Mouse (Mus musculus) neural tube, embryonic 13.5 days (tissue): Measurements from ENCODE around the gene Mtmr1. TPM values are rescaled to one million over a fixed set of nuclear protein-coding genes. Genes with fewer than 3 reads are reported as not detected.

Source experiments
- ATAC-seq: fragments of 200-750 bp; cut with Nextera tagmentation; 2 replicates; pipeline ENCODE4 v1.8.0; 2017; ENCODE audit warnings: low read depth, mild to moderate bottlenecking, moderate TSS enrichment, moderate library complexity
- H3K27ac ChIP-seq: fragments of 300-500 bp; sonication (generic); replicated peaks from 2 replicates; pipeline ENCODE4 v1.5.1; 2015; ENCODE audit warnings: moderate library complexity, mild to moderate bottlenecking, inconsistent platforms
- H3K27me3 ChIP-seq: fragments of 300-500 bp; sonication (generic); 2 replicates; pipeline ENCODE4 v1.6.1; 2015; ENCODE audit warnings: mild to moderate bottlenecking, inconsistent platforms
- H3K36me3 ChIP-seq: fragments of 300-500 bp; sonication (generic); 2 replicates; pipeline ENCODE4 v1.6.1; 2015; ENCODE audit warnings: mild to moderate bottlenecking, inconsistent platforms
- H3K4me1 ChIP-seq: fragments of 300-500 bp; sonication (generic); replicated peaks from 2 replicates; pipeline ENCODE4 v1.6.1; 2015; ENCODE audit warnings: inconsistent platforms
- H3K4me2 ChIP-seq: fragments of 300-500 bp; sonication (generic); 2 replicates; pipeline ENCODE4 v1.6.1; 2015; ENCODE audit warnings: inconsistent platforms, mild to moderate bottlenecking, moderate library complexity
- H3K4me3 ChIP-seq: fragments of 300-500 bp; sonication (generic); 2 replicates; pipeline ENCODE4 v1.5.1; 2015; ENCODE audit warnings: mild to moderate bottlenecking, inconsistent platforms
- H3K9ac ChIP-seq: fragments of 300-500 bp; sonication (generic); 2 replicates; pipeline ENCODE4 v1.6.1; 2015; ENCODE audit warnings: moderate library complexity, mild to moderate bottlenecking, inconsistent platforms
- H3K9me3 ChIP-seq: fragments of 300-500 bp; sonication (generic); 2 replicates; pipeline ENCODE4 v1.6.1; 2016; ENCODE audit warnings: inconsistent platforms
- WGBS: fragments of 180-500 bp; shearing (Covaris S2); methylation state at CpG from one replicate; pipeline ENCODE4 v1.1.7; 2015; 5-methylcytosine and 5-hydroxymethylcytosine counted together
- polyA plus RNA-seq: library from polyadenylated mRNA; unstranded; fragments of >200 nt; fragmentation: Nextera tagmentation; extraction: Ambion mirVana; gene quantifications from 2 replicates; pipeline ENCODE4 v1.2.1, GENCODE M21; 2015

Mtmr1 gene
- polyA plus RNA-seq, 1 experiment from 2014 or later = 16.3 TPM

- no peak overlapping the region for H3K4me2 ChIP-seq
- no peak overlapping the region for H3K9ac ChIP-seq
- WGBS = 62% methylated on average over 6 of the region's 6 CpGs
- no peak overlapping the region for H3K4me3 ChIP-seq
- H3K36me3 ChIP-seq = no peaks in the 10 kb centered on the region
- no peaks in the 10 kb centered on the region for H3K9me3 ChIP-seq
- H3K27me3 ChIP-seq = no peaks in the 10 kb centered on the region
- H3K4me1 ChIP-seq = no peaks in the 10 kb centered on the region
- H3K27ac ChIP-seq = peak overlapping the region; percentile 42; the same call in 1 of the 2 replicates
- ATAC-seq = 0 out of 2 replicates have a peak, but pooled peaks have one; percentile 43
Observed at GRCm38 (mm10) chrX:71456078-71456737, 91.6 kb downstream of the Mtmr1 start.

- Histone ChIP-seq H3K36me3 (no peaks in the 10 kb centered on the region), H3K27me3 (no peaks in the 10 kb centered on the region), H3K4me2 (no peak overlapping the region), H3K9me3 (no peaks in the 10 kb centered on the region), H3K4me3 (no peak overlapping the region), H3K4me1 (no peaks in the 10 kb centered on the region), H3K27ac (no peak overlapping the region), H3K9ac (no peak overlapping the region)
- no peak for ATAC-seq
- WGBS = 76% methylated on average over 7 of the region's 7 CpGs
Observed at GRCm38 (mm10) chrX:71464138-71464826, 99.7 kb downstream of the Mtmr1 start.

- WGBS = 88% methylated on average over 1 of the region's 1 CpGs
- Histone ChIP-seq H3K36me3 (no peaks in the 10 kb centered on the region), H3K4me1 (no peaks in the 10 kb centered on the region), H3K4me2 (no peak overlapping the region), H3K27me3 (no peaks in the 10 kb centered on the region), H3K9me3 (no peaks in the 10 kb centered on the region), H3K27ac (no peak overlapping the region), H3K4me3 (no peak overlapping the region), H3K9ac (no peak overlapping the region)
- no peak for ATAC-seq
Observed at GRCm38 (mm10) chrX:71465417-71465816, 100.9 kb downstream of the Mtmr1 start.

GRCm38 (mm10) chrX:71467491-71467890 is 102.9 kb downstream of the Mtmr1 start:
- 84% methylated on average over 3 of the region's 3 CpGs for WGBS
- no peak overlapping the region for H3K4me2 ChIP-seq

More at GRCm38 (mm10) chrX:71467491-71467890, 102.9 kb downstream of the Mtmr1 start:
- Histone ChIP-seq H3K9me3 (no peaks in the 10 kb centered on the region), H3K4me3 (no peak overlapping the region), H3K27me3 (no peaks in the 10 kb centered on the region), H3K9ac (no peak overlapping the region), H3K4me1 (no peaks in the 10 kb centered on the region), H3K36me3 (no peaks in the 10 kb centered on the region), H3K27ac (no peak overlapping the region)
- no peak for ATAC-seq

Other genes starting within 250 kb of the Mtmr1 start
- 5.4 and 6.4 TPM in 2 replicates for gene Mtm1, start 154.0 kb upstream of the Mtmr1 start, polyA plus RNA-seq
- gene Cd99l2, start 128.1 kb downstream of the Mtmr1 start, polyA plus RNA-seq = 67.6 and 76.2 TPM in 2 replicates
- 546 and 587 TPM in 2 replicates for gene Hmgb3, start 191.2 kb downstream of the Mtmr1 start, polyA plus RNA-seq